Mouse (Mus musculus): ENCODE results near the gene Tns3. TPM values are rescaled to one million over a fixed set of nuclear protein-coding genes. Genes with fewer than 3 reads are reported as not detected.

Gene Tns3
- total and polyA plus RNA-seq, 3 experiments = not detected

DNA sequence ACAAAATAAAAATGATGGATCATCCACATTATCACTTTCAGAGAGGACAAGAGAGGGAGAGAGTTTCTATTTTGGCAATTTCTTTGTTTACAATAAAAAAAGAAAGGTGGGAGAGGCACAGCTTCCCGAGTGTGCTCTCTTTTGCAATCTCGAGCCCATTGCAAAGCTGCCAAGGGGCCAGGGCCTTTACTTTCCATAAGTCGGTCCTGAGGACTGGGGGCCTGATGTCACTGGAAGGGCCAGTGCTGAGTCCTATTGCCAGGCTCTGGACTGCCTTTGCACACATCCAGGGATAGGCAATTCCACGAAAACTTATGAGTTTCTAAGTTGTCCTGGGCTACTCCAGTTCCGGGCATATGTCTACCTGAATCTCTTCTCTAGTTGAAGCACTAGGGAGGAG, 272.8 kb downstream of the Tns3 start:
- Histone ChIP-seq H3K27me3 (ENCODE audit: control insufficient read depth in 1 of 2, insufficient read depth in 2 of 2, low read length in 2 of 2) (no peaks in the 10 kb centered on the region), H3K79me2 (ENCODE audit: control insufficient read depth, insufficient read depth, low read length, poor library complexity) (no peaks in the 10 kb centered on the region), H3K4me3 (ENCODE audit: control insufficient read depth in 1 of 2, insufficient read depth in 1 of 2, low read depth in 2 of 2, low read length in 2 of 2) (no peak overlapping the region), H3K27ac (ENCODE audit: control insufficient read depth, low read depth, low read length) (no peak overlapping the region), H3K9me3 (replicated peaks; ENCODE audit: insufficient read depth, low read length) (no peaks in the 10 kb centered on the region), H3K9ac (ENCODE audit: control insufficient read depth, low read depth, low read length, poor library complexity, severe bottlenecking) (no peak overlapping the region), H3K4me1 (ENCODE audit: control insufficient read depth in 1 of 2, insufficient read depth in 2 of 2, low read length in 2 of 2) (no peaks in the 10 kb centered on the region), H3K36me3 (ENCODE audit: control insufficient read depth in 1 of 2, insufficient read depth in 2 of 2, low read length in 2 of 2) (no peaks in the 10 kb centered on the region)
- TF ChIP-seq KAT2A (conservative IDR thresholded peaks at IDR 0.05; ENCODE audit: low read depth, low read length) (no peak), ZKSCAN1 (IDR thresholded peaks at IDR 0.05; ENCODE audit: low read depth, low read length) (no peak), CHD2 (IDR thresholded peaks at IDR 0.05; ENCODE audit: low read length) (no peak), TAL1 (IDR thresholded peaks at IDR 0.05; ENCODE audit: low read length) (no peak), ZC3H11A (IDR thresholded peaks at IDR 0.05; ENCODE audit: low read depth, low read length) (no peak), ELF1 (IDR thresholded peaks at IDR 0.05; ENCODE audit: low read depth, low read length) (no peak), MYC (IDR thresholded peaks at IDR 0.05; ENCODE audit: low read depth, low read length) (no peak), NRF1 (IDR thresholded peaks at IDR 0.05; ENCODE audit: insufficient read depth, low read depth, low read length, poor library complexity, severe bottlenecking) (no peak)
- DNase-seq (ENCODE audit: low read depth, low spot score) = no peak

DNA sequence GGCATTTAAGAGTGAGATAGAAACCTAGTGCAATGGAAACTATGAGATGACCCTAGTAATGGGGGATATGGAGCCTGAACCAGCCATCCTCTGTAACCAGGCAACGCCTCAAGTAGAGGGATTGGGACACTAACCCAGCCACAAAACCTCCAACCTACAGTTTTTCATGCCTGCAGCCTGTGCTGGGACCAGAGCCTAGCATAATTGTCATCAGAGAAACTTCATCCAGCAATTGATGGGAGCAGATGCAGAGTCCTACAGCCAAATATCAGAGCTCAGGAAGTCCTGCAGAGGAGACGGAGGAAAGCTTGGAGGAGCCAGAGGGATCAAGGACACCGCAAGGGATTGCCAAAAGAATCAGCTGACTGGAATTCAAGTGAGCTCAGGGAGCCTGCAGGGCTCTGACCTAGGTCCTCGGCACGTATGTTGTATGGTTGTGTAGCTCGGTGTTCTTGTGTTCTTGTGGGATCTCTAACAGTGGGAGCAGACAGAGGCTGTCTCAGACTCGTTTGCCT, 278.4 kb downstream of the Tns3 start:
- no peaks in the 10 kb centered on the region for H3K27me3 ChIP-seq (ENCODE audit: control insufficient read depth in 1 of 2, insufficient read depth in 2 of 2, low read length in 2 of 2)
- H3K4me1 ChIP-seq (ENCODE audit: control insufficient read depth in 1 of 2, insufficient read depth in 2 of 2, low read length in 2 of 2) = no peaks in the 10 kb centered on the region
- H3K9me3 ChIP-seq (replicated peaks; ENCODE audit: insufficient read depth, low read length) = no peaks in the 10 kb centered on the region
- H3K79me2 ChIP-seq (ENCODE audit: control insufficient read depth, insufficient read depth, low read length, poor library complexity) = no peaks in the 10 kb centered on the region
- H3K36me3 ChIP-seq (ENCODE audit: control insufficient read depth in 1 of 2, insufficient read depth in 2 of 2, low read length in 2 of 2) = no peaks in the 10 kb centered on the region
- no peak overlapping the region for H3K4me3 ChIP-seq (ENCODE audit: control insufficient read depth in 1 of 2, insufficient read depth in 1 of 2, low read depth in 2 of 2, low read length in 2 of 2)
- DNase-seq (ENCODE audit: low read depth, low spot score) = no peak
- no peak overlapping the region for H3K9ac ChIP-seq (ENCODE audit: control insufficient read depth, low read depth, low read length, poor library complexity, severe bottlenecking)
- TF ChIP-seq RAD21 (IDR thresholded peaks at IDR 0.05; ENCODE audit: low read depth, low read length) (no peak), ZMIZ1 (IDR thresholded peaks at IDR 0.05; ENCODE audit: low read depth, low read length) (no peak)
- no peak overlapping the region for H3K27ac ChIP-seq (ENCODE audit: control insufficient read depth, low read depth, low read length)

All from MEL (cell line).